Mouse (Mus musculus) heart, embryonic 10.5 days (tissue): ENCODE measurements around the gene Mmp14. TPM values are rescaled to one million over a fixed set of nuclear protein-coding genes. Genes with fewer than 3 reads are reported as not detected.

Source experiments
- polyA plus RNA-seq: library from polyadenylated mRNA; unstranded; fragments of >200 nt; fragmentation: Nextera tagmentation; extraction: Ambion mirVana; gene quantifications from 2 replicates; pipeline ENCODE4 v1.2.1, GENCODE M21; 2016

Gene Mmp14
- polyA plus RNA-seq, 1 experiment from 2014 or later: 108 TPM

Other genes with a start within 250 kb of the Mmp14 start
- gene Dad1, start 177.5 kb upstream of the Mmp14 start, polyA plus RNA-seq: 298 and 356 TPM in 2 replicates
- gene Abhd4, start 177.4 kb upstream of the Mmp14 start, polyA plus RNA-seq: 66.0 and 89.0 TPM in 2 replicates
- gene Olfr49, start 146.7 kb upstream of the Mmp14 start, polyA plus RNA-seq: 0.08 TPM in 1 of 2 replicates, not detected in the other
- 52.1 and 62.5 TPM in 2 replicates for gene Oxa1l, start 70.8 kb upstream of the Mmp14 start, polyA plus RNA-seq
- 6.2 and 8.4 TPM in 2 replicates for gene Slc7a7, start 13.8 kb upstream of the Mmp14 start, polyA plus RNA-seq
- gene Mrpl52, start 4.7 kb upstream of the Mmp14 start, polyA plus RNA-seq: 222 and 228 TPM in 2 replicates
- 44.8 and 51.0 TPM in 2 replicates for gene Lrp10, start 32.5 kb downstream of the Mmp14 start, polyA plus RNA-seq
- 2.4 and 3.8 TPM in 2 replicates for gene Rem2, start 44.5 kb downstream of the Mmp14 start, polyA plus RNA-seq
- 86.2 and 103 TPM in 2 replicates for gene Prmt5, start 85.9 kb downstream of the Mmp14 start, polyA plus RNA-seq
- 50.2 and 52.9 TPM in 2 replicates for gene Haus4, start 123.0 kb downstream of the Mmp14 start, polyA plus RNA-seq
- 43.0 and 62.5 TPM in 2 replicates for gene Ajuba, start 145.9 kb downstream of the Mmp14 start, polyA plus RNA-seq
- 7.7 and 8.3 TPM in 2 replicates for gene 4931414P19Rik, start 174.4 kb downstream of the Mmp14 start, polyA plus RNA-seq
- 392 and 455 TPM in 2 replicates for gene Psmb5, start 186.4 kb downstream of the Mmp14 start, polyA plus RNA-seq
- gene Psmb11, start 189.8 kb downstream of the Mmp14 start, polyA plus RNA-seq: not detected in 2 replicates
- not detected in 2 replicates for gene Gm17606, start 209.3 kb downstream of the Mmp14 start, polyA plus RNA-seq
- gene Cdh24, start 209.8 kb downstream of the Mmp14 start, polyA plus RNA-seq: 2.5 and 4.4 TPM in 2 replicates